ENCODE assay signal across 16 mouse cellular contexts in the genomic region with DNA sequence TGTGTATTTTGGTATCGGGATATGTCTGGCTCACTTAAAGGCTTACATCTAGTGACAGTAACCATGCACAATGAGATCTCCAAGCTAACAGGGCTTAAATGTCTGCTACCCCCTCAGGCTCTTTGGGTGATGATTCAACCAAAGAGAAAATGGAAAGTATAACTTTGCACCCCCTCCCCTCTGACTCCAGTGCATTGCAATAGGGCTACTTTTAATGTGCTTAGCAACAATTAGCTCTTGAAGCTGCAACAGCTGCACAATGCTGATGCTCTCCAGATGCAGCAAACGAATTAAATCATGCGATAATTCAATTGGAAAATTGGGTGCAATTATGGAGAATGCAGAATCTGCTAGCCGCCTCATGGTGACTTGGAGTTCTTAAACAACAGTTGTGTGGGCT.
"Had no signal": no experiment of that assay in that cellular context is flagged by ENCODE, and none has a peak within 500 bp of the region (broad histone marks: within the 10 kb centered on the region; RNA-seq: fewer than 3 reads in every experiment).

No protein-coding gene starts in this region.

- H3K4me3 ChIP-seq: kidney, embryonic 15.5 days; left cerebral cortex, adult 2 months; midbrain, embryonic 12.5 days; midbrain, embryonic 15.5 days; neural tube, embryonic 12.5 days; neural tube, embryonic 15.5 days had no signal

- H3K9ac ChIP-seq: kidney, embryonic 15.5 days; liver, embryonic 14.5 days; liver, postnatal 0 days; lung, embryonic 14.5 days; midbrain, embryonic 12.5 days; midbrain, embryonic 15.5 days; neural tube, embryonic 12.5 days; neural tube, embryonic 15.5 days had no signal

- H3K9me3 ChIP-seq: kidney, embryonic 15.5 days; midbrain, embryonic 12.5 days; midbrain, embryonic 15.5 days; neural tube, embryonic 12.5 days; neural tube, embryonic 15.5 days had no signal

- H3K4me2 ChIP-seq: kidney, embryonic 15.5 days; lung, embryonic 14.5 days; midbrain, embryonic 12.5 days; midbrain, embryonic 15.5 days; neural tube, embryonic 12.5 days; neural tube, embryonic 15.5 days had no signal

- H3K27ac ChIP-seq: kidney, embryonic 15.5 days; left cerebral cortex, adult 2 months; liver, embryonic 14.5 days; macrophage; midbrain, embryonic 12.5 days; midbrain, embryonic 15.5 days; neural tube, embryonic 12.5 days; neural tube, embryonic 15.5 days had no signal

- H3K4me1 ChIP-seq: kidney, embryonic 15.5 days; midbrain, embryonic 12.5 days; midbrain, embryonic 15.5 days; neural tube, embryonic 12.5 days; neural tube, embryonic 15.5 days had no signal

- DNase-seq: kidney, postnatal 36 days; layer of hippocampus, postnatal 36 days; liver, postnatal 0 days; thymus, adult 2 months; thymus, postnatal 14 days; thymus, postnatal 4 days had no signal

- H3K36me3 ChIP-seq: kidney, embryonic 15.5 days; midbrain, embryonic 12.5 days; midbrain, embryonic 15.5 days; neural tube, embryonic 12.5 days; neural tube, embryonic 15.5 days had no signal

- H3K27me3 ChIP-seq: kidney, embryonic 15.5 days; midbrain, embryonic 12.5 days; midbrain, embryonic 15.5 days; neural tube, embryonic 12.5 days; neural tube, embryonic 15.5 days had no signal

- ATAC-seq: liver, postnatal 0 days; lung, postnatal 0 days; midbrain, embryonic 15.5 days had no signal
